Mouse (Mus musculus): ENCODE data around the gene Lhx2. TPM values are rescaled to one million over a fixed set of nuclear protein-coding genes. Genes with fewer than 3 reads are reported as not detected.

Gene Lhx2
- total RNA-seq (2023), result not detected

DNA sequence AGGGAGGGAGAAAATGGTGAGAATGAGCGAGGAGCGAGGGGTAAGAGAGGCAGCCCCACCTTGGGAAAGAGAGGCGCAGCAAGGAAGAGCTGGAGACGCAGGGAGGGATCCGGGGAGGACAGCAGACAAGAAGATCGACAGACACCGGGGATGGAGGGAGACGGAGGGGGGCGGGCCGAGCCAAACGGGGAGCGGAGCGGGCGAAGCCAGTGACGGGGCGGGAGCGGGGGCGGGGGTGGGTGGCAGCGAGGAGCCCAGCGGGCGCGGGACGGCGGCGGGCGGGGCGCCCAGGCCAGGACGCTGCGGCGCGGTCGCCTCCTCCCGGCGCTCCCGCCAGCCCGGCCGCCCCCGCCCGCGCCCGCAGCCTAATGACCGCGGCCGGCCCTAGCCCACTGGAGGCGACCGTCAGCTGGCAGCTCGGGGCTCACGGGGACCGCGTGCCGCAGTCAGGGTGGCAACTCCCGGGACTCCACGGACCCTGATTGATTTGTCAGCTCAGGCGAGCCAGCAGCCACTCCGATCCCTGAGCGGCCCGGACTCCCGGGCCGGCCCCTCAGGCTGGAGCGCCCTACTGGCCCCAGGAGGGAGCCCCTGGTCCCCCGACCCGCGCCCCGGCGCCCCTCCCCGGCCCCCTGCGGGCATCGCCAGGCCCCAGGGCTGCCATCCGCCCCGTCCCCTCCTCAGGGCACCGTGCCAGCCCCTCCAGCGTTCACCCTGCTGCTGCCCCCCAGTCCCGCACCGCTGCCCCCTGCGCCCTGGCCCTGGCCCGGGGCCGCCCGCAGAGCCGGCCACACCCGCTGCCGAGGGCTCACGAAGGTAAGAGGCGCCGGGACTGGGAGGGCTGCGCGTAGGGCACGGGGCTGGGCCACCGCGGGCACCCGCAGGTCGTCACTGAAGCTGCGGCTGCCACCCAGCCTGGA, at the start of gene Lhx2:
Gene Lhx2, plus strand, starts transcription at position 292 of the 920 bp plus-strand sequence.

Other genes starting within 250 kb of the Lhx2 start
- 10 to 100 TPM; 46.9 to 54.9 TPM for gene Dennd1a, start 51.9 kb upstream of the Lhx2 start, total RNA-seq (2023)
- gene Nek6, start 172.4 kb downstream of the Lhx2 start, total RNA-seq (2023), result 10 to 100 TPM; 11.6 to 12.5 TPM

Data from B cell, adult 67 days (primary cell).